Mouse (Mus musculus) thymus, postnatal 10 days (tissue): ENCODE measurements around the gene Abcc4.

Experiments used
- DNase-seq, 2 experiments: peaks; one replicate each; pipeline ENCODE4 v3.0.0; 2021; ENCODE audit warnings: low spot score in 2 of 2

Abcc4 gene

GRCm38 (mm10) chr14:118435676-118436330 lies 270.2 kb downstream of the Abcc4 start:
- DNase-seq: no peak

GRCm38 (mm10) chr14:118434842-118435241 lies 271.2 kb downstream of the Abcc4 start:
- DNase-seq: no peak

GRCm38 (mm10) chr14:118433848-118434247 lies 272.2 kb downstream of the Abcc4 start:
- DNase-seq: no peak
